Mouse (Mus musculus) erythroblast, adult 5-6 weeks (primary cell): ENCODE data around the gene Synrg. TPM values are rescaled to one million over a fixed set of nuclear protein-coding genes. Genes with fewer than 3 reads are reported as not detected.

Experiments
- ATAC-seq: replicated peaks from 2 replicates; pipeline ENCODE4 v1.8.0; 2016; ENCODE audit warnings: moderate number of reproducible peaks, mild to moderate bottlenecking, moderate TSS enrichment, inconsistent platforms; ENCODE audit not compliant: poor library complexity, low FRiP score, severe bottlenecking
- total RNA-seq, 2 experiments: library from RNA; stranded (forward) in 1 of 2; stranded (reverse) in 1 of 2; fragments of 150-400 nt in 1 of 2; fragments of 200-764, 138-1000 nt in 1 of 2; gene quantifications; 2 replicates each; pipeline versions ENCODE4 v1.2.3 to v1.2.4; 2015 to 2017; ENCODE audit warnings: low replicate concordance in 2 of 2

Gene Synrg
- total RNA-seq, 2 experiments from 2014 or later: 8.9 to 11.0 TPM

GRCm38 (mm10) chr11:84067720-84068190 lies 103.5 kb downstream of the Synrg start:
- no peak for ATAC-seq

GRCm38 (mm10) chr11:84068191-84069033 lies 104.2 kb downstream of the Synrg start:
- no peak for ATAC-seq

- ATAC-seq: no peak
These were observed 104.8 kb downstream of the Synrg start, which contains the start of gene Dusp14 for GRCm38 (mm10) chr11:84069034-84069370. Gene Dusp14 (minus strand): TSS chr11:84069261.

GRCm38 (mm10) chr11:84072904-84073651 lies 108.8 kb downstream of the Synrg start:
- ATAC-seq: no peak

GRCm38 (mm10) chr11:84073816-84074764 lies 109.9 kb downstream of the Synrg start:
- ATAC-seq: no peak

GRCm38 (mm10) chr11:84077008-84077407 lies 112.8 kb downstream of the Synrg start:
- no peak; the same call in 1 of the 2 replicates for ATAC-seq

- ATAC-seq: no peak
These were observed 114.4 kb downstream of the Synrg start for GRCm38 (mm10) chr11:84078601-84079000.

GRCm38 (mm10) chr11:84079361-84079760 lies 115.1 kb downstream of the Synrg start:
- no peak for ATAC-seq

GRCm38 (mm10) chr11:84079887-84080286 lies 115.7 kb downstream of the Synrg start:
- no peak for ATAC-seq

GRCm38 (mm10) chr11:84080327-84080726 lies 116.1 kb downstream of the Synrg start:
- no peak for ATAC-seq

- no peak for ATAC-seq
These were observed 117.7 kb downstream of the Synrg start for GRCm38 (mm10) chr11:84081901-84082300.

GRCm38 (mm10) chr11:84090572-84090971 lies 126.3 kb downstream of the Synrg start:
- no peak for ATAC-seq

Other genes starting within 250 kb of the Synrg start
- 203 and 278 TPM in 2 replicates for gene Wfdc21, start 217.5 kb upstream of the Synrg start, total RNA-seq (2015; ENCODE audit: low replicate concordance)
- 146 and 210 TPM in 2 replicates for gene Wfdc21, start 217.5 kb upstream of the Synrg start, total RNA-seq (2017; ENCODE audit: low replicate concordance)
- gene Heatr6, start 210.7 kb upstream of the Synrg start, total RNA-seq (2015; ENCODE audit: low replicate concordance): 2.5 and 3.8 TPM in 2 replicates
- gene Heatr6, start 210.7 kb upstream of the Synrg start, total RNA-seq (2017; ENCODE audit: low replicate concordance): 2.0 and 6.8 TPM in 2 replicates
- not detected in 2 replicates for gene Hnf1b, start 114.4 kb upstream of the Synrg start, total RNA-seq (2015; ENCODE audit: low replicate concordance)
- gene Hnf1b, start 114.4 kb upstream of the Synrg start, total RNA-seq (2017; ENCODE audit: low replicate concordance): not detected in 2 replicates
- 9.6 and 13.8 TPM in 2 replicates for gene Ddx52, start 22.4 kb upstream of the Synrg start, total RNA-seq (2015; ENCODE audit: low replicate concordance)
- 17.6 and 19.3 TPM in 2 replicates for gene Ddx52, start 22.4 kb upstream of the Synrg start, total RNA-seq (2017; ENCODE audit: low replicate concordance)
- gene Dusp14, start 104.8 kb downstream of the Synrg start, total RNA-seq (2015; ENCODE audit: low replicate concordance): not detected in 2 replicates
- not detected in 2 replicates for gene Dusp14, start 104.8 kb downstream of the Synrg start, total RNA-seq (2017; ENCODE audit: low replicate concordance)
- 0.58 and 3.8 TPM in 2 replicates for gene Tada2a, start 165.2 kb downstream of the Synrg start, total RNA-seq (2015; ENCODE audit: low replicate concordance)
- 0.56 and 6.1 TPM in 2 replicates for gene Tada2a, start 165.2 kb downstream of the Synrg start, total RNA-seq (2017; ENCODE audit: low replicate concordance)
- gene Acaca, start 165.2 kb downstream of the Synrg start, total RNA-seq (2015; ENCODE audit: low replicate concordance): 5.2 and 7.1 TPM in 2 replicates
- 4.5 and 26.4 TPM in 2 replicates for gene Acaca, start 165.2 kb downstream of the Synrg start, total RNA-seq (2017; ENCODE audit: low replicate concordance)
- gene Gm11437, start 203.0 kb downstream of the Synrg start, total RNA-seq (2015; ENCODE audit: low replicate concordance): not detected in 2 replicates
- gene Gm11437, start 203.0 kb downstream of the Synrg start, total RNA-seq (2017; ENCODE audit: low replicate concordance): not detected in 2 replicates